Mouse (Mus musculus): ENCODE measurements around the gene Pah.

Gene Pah

DNA sequence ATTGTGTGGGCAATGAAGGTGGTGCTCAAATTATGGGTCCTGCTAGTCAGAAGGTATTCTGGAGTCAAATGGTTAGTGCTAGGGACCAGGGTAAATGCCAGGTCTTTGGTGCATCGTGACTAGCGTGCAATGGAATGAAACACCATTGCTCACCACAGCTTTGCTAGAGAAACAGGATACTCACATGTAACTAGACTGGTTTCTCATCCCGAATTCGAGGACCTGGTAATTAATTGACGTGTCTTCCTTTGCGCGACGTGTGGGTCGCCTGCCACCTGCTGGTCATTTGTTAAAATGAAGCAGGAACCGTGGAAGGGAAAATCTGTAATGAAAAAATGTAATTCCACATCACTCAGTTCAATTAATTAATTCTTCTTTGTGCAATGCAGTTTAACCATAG lies 17.6 kb upstream of the Pah start:
- DNase-seq (ENCODE audit: low read depth), result peak; percentile 69

DNA sequence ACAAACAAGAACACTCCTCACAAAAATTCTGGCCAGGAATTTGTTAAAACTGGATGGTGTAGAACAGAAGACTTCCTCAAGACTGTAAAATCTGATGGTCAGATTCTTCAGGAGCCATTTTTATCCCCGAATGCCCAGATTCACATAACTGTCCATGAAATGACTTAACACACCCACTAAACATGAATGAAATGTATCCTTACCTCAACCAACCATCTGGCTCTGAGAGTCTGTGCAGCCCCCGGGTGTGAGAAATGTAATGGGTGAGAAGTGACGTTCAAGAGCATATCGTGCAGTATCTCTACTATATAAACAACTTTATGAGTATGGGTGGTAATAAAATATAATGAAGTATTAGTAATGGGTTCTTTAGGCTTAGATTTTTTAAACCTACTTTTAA lies 13.0 kb upstream of the Pah start:
- DNase-seq (ENCODE audit: low read depth), result no peak

- no peak for DNase-seq (ENCODE audit: low read depth)
Measured at GRCm38 (mm10) chr10:87513052-87513451, 8.5 kb upstream of the Pah start.

GRCm38 (mm10) chr10:87518585-87518984 lies 3.0 kb upstream of the Pah start:
- no peak for DNase-seq (ENCODE audit: low read depth)

DNA sequence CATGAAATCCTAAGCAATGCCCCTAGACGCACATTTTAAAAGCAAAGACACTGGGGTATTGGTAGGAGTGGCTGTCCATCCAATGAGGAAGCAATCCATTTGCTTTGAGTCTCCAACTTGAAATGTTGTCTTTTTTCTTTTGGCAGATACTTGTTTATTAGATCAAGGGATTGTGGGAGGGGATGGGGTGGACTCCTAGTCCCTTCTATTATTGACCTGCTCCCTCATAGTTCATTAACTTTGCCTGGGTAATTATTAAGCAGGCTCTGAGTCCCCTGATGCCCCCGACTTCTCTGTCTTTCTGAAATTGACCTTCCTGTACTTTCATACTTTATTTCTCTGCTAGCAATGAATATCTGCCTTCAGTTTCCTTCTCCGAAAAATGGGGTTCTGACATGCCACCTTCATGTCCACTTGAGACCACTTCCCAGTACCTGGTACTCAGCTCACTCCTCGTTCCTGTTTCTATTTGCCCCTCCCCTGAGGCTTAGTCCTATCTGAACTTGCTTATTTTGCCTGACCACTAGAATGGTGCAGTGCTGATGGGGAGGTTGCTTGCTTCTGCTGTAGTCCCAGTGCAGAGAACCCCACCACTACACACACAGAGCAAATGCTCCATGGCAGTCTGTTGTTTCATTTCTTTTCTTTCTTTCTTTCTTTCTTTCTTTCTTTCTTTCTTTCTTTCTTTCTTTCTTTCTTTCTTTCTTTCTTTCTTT lies 1.0 kb upstream of the Pah start:
- no peak for DNase-seq (ENCODE audit: low read depth)

GRCm38 (mm10) chr10:87534172-87534571 lies 12.6 kb downstream of the Pah start:
- no peak for DNase-seq (ENCODE audit: low read depth)

GRCm38 (mm10) chr10:87545759-87546158 lies 24.2 kb downstream of the Pah start:
- no peak for DNase-seq (ENCODE audit: low read depth)

- DNase-seq (ENCODE audit: low read depth), result no peak
Measured at GRCm38 (mm10) chr10:87546299-87547234, 25.0 kb downstream of the Pah start.

GRCm38 (mm10) chr10:87552726-87553125 lies 31.1 kb downstream of the Pah start:
- DNase-seq (ENCODE audit: low read depth), result peak; percentile 76

DNA sequence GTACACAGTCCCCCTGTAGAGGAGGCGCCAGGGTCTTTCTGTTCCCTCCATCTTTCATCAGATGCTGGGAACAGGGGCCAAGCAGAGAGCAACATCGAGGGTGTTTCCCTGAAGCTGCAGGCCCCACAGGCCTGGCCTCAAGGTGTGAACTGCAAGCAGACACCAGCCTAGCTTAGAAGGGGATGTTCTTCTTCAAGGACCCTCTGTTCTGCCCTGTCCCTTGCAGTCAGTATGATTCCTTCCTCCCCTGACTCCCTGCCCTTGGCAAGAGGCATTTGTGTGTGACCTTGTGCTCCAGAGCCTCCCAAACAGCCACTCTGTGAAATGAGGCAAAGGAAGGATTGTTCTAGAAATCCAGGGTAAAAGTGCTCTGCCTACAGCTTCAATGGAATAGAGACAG lies 34.8 kb downstream of the Pah start:
- DNase-seq (ENCODE audit: low read depth), result no peak

DNA sequence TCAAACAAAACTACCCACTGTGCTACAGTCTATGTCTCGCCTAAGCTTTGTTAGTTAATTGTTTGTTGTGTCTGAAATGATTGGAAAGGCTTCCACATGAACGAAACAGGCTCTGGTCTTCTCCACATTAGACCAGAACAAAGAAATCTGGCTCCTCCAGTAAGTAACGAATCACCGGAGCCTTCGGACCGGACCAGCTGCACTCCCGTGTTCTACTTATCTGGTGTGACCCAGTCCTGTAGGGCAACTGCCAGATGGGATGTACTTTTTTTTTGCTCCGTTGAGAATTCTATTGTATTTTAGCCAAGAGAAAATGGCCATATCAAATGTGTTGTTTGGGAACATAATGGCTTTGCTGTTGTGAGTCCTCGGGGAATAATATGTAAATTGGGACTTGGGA lies 42.2 kb downstream of the Pah start:
- DNase-seq (ENCODE audit: low read depth), result no peak

- DNase-seq (ENCODE audit: low read depth), result no peak
Measured at GRCm38 (mm10) chr10:87565712-87566111, 44.1 kb downstream of the Pah start.

DNA sequence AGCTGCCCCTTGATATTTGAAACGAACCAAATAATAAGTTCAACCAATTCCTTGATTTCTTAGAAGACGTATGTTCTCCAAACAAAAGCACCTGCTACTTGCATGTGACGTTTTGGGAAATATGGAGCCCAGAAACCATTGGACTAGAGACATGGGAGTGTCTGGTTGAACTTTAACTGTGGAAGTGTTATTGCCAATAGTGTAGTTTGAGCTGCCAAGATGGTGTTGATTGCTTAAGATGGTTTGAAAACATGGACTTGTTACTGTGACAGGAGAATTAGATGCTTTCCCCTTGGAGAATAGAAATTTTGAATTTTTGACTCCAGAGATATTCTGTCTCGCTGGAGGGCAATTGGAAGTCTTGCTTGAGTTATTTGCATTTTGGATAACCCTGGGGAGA lies 50.9 kb downstream of the Pah start:
- no peak for DNase-seq (ENCODE audit: low read depth)

DNA sequence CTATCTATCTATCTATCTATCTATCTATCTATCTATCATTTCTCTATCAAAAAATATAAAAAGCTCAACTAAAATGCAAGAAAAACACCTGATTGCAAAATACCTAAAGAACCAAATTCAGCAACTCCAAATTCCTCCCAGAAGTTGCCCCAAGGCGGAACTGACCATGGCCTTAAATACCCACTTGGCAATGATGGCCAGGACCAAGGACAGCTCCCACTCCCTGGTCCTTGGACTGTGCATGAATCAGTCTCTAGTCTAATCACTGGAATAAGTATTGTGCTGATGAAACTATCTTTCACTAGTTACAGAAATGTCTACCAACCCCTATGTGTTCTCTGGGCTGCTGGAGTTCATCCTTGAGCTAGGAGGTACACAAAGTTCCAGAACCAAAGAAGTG lies 65.1 kb downstream of the Pah start:
- DNase-seq (ENCODE audit: low read depth), result peak; percentile 71

GRCm38 (mm10) chr10:87593916-87594315 lies 72.3 kb downstream of the Pah start:
- no peak for DNase-seq (ENCODE audit: low read depth)

DNA sequence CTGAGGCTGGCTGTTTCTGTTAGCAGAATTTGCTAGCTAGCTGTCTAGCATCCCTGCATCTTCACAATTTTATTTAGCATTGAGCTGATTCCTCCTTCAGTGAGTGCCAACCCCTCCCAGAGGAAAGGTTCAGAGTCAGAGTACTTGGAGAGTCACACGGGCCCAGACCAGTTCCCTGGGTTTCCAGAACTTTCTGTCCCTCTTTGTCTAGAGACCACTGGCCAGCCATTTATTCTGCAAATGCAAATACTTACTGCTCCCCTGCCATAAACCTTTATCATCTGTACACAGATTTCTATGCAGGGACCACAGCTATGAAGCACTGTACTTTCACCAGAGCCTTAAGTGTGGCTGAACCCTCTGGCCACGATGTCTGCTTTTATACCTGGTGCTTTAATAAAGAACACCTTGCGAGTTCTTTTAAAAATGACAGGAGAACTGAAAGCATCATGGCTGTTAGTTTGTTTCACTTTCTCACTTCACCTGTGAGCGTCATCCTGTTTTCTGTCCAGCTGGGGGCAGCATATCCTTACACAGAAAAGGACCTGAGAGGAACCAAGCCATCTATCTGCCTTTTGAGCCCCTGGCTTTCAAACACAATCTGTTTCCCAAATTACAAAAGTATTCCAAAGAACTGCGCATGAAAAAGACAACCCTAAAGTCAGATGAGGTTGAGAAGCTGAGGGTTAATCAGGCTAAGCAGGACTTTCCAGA lies 74.9 kb downstream of the Pah start:
- peak; percentile 74 for DNase-seq (ENCODE audit: low read depth)

GRCm38 (mm10) chr10:87597075-87597677 lies 75.6 kb downstream of the Pah start:
- no peak for DNase-seq (ENCODE audit: low read depth)

GRCm38 (mm10) chr10:87602151-87602550 lies 80.6 kb downstream of the Pah start:
- DNase-seq (ENCODE audit: low read depth), result no peak

- DNase-seq (ENCODE audit: low read depth), result no peak
Measured at GRCm38 (mm10) chr10:87625196-87625595, 103.6 kb downstream of the Pah start.
